Mouse (Mus musculus): ENCODE measurements around the gene Fmo6.

Fmo6 gene

DNA sequence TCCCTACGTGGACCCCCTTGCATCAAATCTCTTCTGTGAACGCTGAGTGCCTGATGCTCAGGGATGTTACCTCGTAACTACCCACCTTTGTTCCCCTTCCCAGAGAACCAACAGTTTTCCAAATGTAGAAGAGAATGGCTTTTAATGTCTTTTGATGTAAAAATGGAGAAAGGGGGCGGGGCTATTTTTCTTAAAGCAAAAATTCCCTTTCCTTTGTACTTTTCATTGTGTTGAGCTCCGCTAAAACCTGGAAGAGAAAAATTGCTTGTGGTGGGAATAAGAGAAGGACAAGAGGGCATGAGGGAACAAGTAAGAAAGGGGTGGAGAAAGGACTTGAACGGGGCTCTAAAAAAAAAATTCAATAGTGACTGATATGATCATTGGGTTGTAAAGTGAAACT is at the start of gene Fmo6:
Gene Fmo6 (minus strand): TSS at position 101 of the 400 bp plus-strand sequence.
- DNase-seq (ENCODE audit: low read depth, low spot score): no peak

DNA sequence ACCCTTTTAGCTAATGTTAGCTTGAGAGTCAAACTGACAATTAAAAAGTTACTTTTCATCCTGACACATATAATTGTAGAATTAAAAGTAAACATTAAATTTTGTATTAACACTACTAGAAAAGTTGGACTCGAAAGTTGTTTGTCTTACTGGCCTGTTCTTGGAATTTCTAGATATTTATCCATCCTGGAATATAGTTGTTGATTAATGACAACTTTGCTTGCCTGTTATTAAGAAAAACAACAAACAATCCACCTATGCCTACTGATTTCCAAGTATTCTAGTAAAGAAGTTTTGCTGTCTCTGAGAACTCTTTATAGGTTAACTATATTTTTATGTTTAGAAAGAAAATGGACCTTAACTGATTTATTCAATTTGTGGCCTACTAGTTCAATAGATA is 49.5 kb upstream of the Fmo6 start:
- DNase-seq (ENCODE audit: low read depth, low spot score): no peak

GRCm38 (mm10) chr1:162986121-162986748 is 48.9 kb upstream of the Fmo6 start:
- DNase-seq (ENCODE audit: low read depth, low spot score): no peak

- DNase-seq (ENCODE audit: low read depth, low spot score): no peak
These were observed 47.1 kb upstream of the Fmo6 start, which contains the start of gene Fmo3 for GRCm38 (mm10) chr1:162984428-162984827. Gene Fmo3, minus strand, starts transcription at chr1:162984528.

DNA sequence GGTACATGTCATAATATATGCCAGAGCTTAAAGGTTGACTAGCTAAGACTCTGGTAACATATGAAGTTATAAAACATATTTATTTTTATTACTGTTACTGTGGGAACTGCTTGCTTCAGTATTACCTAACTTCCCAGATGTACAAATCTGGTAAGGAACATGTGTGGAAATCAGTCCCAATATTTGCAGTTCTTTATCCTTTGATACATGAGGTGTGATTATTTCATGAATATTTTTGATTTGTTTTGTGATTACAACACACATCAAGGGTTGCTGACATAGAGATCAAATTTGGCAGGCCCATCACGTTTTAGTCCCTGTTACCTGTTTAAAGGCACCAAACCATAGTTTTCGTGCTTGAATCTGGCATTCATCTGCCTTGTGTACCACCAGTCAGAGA is 26.2 kb upstream of the Fmo6 start:
- DNase-seq (ENCODE audit: low read depth, low spot score): no peak

DNA sequence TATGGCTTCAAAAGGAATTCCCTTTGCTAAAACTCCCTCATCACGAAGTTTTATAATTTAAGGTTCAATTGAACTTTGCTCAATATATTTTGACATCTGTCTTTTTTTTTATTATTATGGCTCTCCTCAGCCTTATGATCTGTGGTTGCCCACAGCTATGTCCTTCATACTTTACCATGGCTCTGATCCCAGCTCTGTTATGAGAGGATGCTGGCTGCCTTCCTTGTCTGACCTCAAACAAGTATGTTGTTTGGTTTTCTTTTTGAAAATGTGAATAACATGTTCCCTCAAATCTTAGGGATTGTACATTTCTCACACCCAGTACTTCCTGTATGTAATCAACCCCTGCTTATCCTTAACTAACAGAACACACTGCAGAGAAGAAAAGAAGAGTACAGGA is 20.1 kb upstream of the Fmo6 start:
- no peak for DNase-seq (ENCODE audit: low read depth, low spot score)

DNA sequence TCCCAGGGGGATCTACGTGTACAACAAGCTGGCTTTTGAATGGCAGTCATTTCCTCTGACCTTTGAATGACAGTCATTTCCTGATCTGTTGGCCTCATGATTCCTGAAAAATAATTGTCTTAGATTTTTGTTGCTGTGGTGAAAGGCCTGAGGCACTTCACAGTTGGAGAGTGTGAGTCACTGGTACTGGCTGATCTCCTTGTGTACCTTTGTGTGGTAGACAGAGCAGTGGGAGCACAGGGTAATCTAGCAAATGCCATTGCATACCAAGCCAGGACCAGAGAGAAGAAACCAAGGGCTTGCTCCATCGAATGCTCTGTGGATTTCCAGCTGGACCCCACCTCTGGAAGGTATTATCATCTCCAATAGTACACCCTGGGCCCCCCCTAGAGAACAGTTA is 15.8 kb upstream of the Fmo6 start:
- DNase-seq (ENCODE audit: low read depth, low spot score): no peak

DNA sequence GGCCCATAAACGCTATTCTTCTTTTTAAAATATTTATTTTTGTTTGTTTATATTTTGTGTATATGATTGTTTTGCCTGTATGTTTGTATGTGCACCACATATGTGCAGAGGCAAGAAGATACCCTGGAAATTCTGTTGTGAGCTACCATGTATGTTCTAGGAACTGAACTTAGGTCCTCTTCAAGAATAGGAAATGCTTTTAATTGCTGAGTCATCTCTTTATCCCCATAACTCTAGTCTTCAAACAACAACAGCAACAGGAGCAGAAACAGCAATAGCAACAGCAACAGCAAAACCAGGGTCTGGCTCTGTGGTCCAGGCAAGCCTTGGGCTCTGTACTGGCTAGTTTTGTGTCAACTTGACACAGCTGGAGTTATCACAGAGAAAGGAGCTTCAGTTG is 12.4 kb upstream of the Fmo6 start:
- no peak for DNase-seq (ENCODE audit: low read depth, low spot score)

- DNase-seq (ENCODE audit: low read depth, low spot score): no peak
These were observed 10.6 kb upstream of the Fmo6 start for GRCm38 (mm10) chr1:162947934-162948333.

DNA sequence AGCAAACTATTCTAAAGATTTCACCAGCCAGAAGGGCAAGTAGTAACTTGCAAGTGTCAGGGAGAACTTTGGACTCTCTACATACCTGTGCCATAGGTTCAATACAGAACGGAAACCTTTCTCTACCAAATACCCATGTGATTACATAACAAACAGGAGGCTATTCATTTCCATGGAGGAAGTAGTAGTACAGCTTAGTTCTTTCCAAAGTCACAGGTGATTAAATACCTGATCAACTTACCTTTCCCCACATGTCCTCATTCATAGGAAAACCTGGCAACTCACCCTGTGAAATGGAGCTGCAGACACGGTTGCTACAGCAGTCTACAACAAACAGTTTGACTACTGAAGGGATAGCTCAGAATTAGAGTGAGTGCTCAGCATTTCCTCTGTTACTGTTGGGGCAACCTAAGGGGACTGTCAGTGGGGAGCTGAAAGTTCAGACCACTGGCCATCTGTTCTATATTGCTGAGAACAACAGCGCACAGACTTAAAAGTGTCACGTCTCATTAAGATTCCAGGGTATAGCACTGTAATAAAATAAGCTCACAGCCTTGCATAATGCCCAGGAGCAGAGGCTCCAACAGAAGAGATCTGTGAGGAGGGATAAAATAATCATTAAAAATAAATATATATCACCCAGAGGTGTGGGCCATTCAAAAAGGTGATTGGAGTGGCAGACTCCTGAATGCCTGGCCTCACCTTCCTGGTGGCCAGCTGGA is 9.7 kb upstream of the Fmo6 start:
- DNase-seq (ENCODE audit: low read depth, low spot score): no peak

- no peak for DNase-seq (ENCODE audit: low read depth, low spot score)
These were observed 6.4 kb upstream of the Fmo6 start for GRCm38 (mm10) chr1:162943700-162944099.

GRCm38 (mm10) chr1:162938696-162939351 is 1.5 kb upstream of the Fmo6 start:
- peak; percentile 68 for DNase-seq (ENCODE audit: low read depth, low spot score)

DNA sequence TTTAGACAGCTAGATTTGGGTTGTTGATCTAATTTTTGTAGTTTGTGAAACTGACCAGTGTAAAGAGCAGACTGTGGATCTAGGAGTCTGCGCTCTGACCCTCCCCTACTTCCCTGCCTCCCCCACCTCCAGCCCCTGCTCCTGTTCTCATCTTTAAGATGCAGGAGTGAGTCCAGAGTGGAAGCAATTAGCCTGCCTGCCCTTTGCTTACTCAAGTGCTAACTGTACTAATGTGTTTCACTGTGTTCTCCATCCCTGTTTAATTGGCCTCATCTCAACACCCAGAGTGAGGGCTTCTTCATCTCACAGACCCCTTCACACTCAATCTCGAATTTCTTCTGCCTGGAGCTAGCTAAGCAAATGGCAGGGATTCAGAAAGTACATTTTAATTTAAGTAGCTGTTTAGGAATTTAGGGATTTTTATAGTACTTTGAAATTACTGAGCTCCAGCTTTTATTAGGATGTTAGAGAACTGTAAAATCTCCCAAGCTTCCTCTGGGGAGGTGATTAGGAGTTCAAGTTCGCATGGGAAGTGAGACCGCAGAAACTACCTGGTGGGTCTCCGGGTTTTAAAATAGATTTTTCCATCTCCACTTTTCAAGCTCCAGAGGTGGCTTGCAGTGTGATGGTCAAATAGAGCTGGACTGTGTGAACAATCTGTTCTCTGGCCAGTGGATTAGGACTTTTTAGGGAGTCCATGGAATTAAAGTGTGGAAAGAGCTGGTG is 818 bp upstream of the Fmo6 start:
- DNase-seq (ENCODE audit: low read depth, low spot score): no peak

DNA sequence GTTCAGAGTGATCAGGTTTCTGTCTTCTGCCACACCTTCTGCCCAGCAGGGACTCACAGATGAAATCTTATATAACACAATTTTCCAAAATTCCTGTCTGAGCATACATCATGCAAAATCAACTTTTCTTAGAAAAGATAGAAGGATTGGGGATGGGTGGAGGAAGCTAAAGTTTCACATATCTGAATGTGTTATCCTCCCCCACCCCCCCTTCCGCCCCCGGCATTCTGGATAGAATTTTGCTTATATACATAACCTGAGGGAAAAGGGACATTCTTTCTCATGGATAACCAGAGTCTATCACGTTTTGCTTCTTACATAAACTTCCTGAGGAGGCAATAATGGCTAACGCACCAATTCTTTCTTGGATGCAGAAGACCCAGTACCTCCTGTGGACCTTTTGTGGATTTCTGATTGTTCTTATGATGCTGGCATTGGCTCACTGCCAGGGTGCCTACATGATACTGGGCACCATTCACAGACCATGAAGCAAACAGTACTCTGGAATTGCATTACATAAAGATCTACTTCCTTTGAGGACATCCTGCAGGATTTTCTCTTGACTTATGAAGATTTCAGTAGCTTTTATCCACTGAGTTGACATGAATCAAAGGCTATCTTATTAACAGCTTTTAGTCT is 2.8 kb downstream of the Fmo6 start:
- no peak for DNase-seq (ENCODE audit: low read depth, low spot score)

DNA sequence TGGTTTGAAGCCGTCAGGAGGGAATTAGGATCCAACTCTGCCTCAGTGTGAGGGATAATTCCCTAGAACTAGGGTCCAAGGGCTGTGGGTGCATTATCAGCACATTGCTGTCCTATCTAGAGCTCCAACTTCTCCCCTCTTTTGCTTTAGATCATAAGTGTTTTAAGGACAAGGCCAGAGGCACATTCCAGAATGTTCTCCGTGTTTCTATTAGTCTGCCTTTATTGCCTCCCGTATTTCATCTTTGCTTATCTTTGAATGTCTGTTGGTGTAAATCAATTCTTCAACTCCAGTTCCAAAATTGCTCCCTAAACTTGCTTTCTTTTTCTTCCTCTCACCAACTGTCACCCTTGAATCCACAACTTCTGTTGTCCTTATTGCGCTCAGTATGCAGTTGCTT is 4.9 kb downstream of the Fmo6 start:
- DNase-seq (ENCODE audit: low read depth, low spot score): no peak

DNA sequence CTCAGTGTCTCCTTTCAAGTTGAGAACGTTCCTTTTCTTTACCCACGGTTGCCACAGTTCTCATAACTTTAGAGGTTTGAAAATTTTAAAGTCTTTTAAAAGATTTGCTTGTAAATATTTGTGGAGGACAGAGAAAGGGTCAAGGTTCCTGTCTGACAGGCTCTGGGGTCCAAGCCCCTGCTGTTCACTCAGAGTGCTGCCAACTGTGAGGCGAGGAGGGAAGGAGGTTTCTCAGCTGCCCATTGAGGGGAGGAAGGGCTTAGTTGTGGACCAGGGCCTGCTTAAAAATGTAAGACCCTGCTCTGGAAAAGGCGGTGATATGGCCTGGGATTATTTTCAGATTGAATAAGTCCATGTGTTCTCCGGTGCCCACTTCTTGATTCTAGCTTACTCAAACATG is 5.4 kb downstream of the Fmo6 start:
- no peak for DNase-seq (ENCODE audit: low read depth, low spot score)

GRCm38 (mm10) chr1:162931310-162931875 is 5.9 kb downstream of the Fmo6 start:
- DNase-seq (ENCODE audit: low read depth, low spot score): peak; percentile 69

- no peak for DNase-seq (ENCODE audit: low read depth, low spot score)
These were observed 6.7 kb downstream of the Fmo6 start for GRCm38 (mm10) chr1:162930631-162931030.

GRCm38 (mm10) chr1:162929146-162929545 is 8.2 kb downstream of the Fmo6 start:
- no peak for DNase-seq (ENCODE audit: low read depth, low spot score)

- no peak for DNase-seq (ENCODE audit: low read depth, low spot score)
These were observed 12.2 kb downstream of the Fmo6 start for GRCm38 (mm10) chr1:162925121-162925520.

GRCm38 (mm10) chr1:162916661-162917060 is 20.7 kb downstream of the Fmo6 start:
- no peak for DNase-seq (ENCODE audit: low read depth, low spot score)
